Mouse (Mus musculus) urinary bladder, postnatal 14 days (tissue): ENCODE measurements around the gene Tbc1d23.
"Not testable (repeated sequence)": the region's sequence is repeated elsewhere in the genome, so short reads cannot be mapped to it uniquely, and the experiment has no call there.

Experiments used
- DNase-seq: peaks from one replicate; pipeline ENCODE4 v3.0.0; 2021; ENCODE audit warnings: low spot score

Tbc1d23 gene

DNA sequence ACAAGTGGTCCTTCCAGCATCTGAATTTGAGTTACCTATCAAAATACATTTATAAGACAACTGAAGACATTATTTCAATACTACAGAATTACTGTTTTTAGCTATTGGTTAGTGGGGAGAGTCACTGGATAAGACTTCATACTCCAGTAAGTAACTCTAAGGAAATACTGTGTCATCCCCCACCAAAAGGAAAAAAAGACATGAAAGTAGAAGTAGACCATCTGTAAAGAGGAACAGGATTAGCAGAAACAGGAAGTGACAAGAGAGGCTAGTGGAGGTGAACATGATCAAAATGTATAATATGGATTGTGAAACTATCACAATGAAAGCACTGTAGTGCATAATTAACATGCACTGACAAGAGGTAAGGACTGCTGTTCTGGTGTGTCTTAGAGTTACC is 15.3 kb downstream of the Tbc1d23 start:
- DNase-seq, result no peak

DNA sequence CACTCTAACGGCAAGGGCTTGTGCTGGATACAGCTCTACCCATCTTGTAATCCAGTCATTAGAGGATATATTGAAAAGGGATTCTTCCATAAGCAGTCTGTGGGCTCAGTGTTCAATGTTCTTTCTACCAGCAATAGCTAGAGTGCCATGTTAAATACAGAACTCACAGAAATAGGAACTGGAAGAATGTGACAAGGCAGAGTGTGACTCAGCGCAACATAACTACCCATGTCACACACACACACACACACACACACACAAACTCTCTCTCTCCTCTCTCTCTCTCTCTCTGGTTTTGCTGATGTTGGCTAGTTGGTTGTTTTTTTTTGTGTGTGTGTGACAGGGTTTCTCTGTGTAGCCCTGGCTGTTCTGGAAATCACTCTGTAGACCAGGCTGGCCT is 20.3 kb downstream of the Tbc1d23 start:
- no peak for DNase-seq

DNA sequence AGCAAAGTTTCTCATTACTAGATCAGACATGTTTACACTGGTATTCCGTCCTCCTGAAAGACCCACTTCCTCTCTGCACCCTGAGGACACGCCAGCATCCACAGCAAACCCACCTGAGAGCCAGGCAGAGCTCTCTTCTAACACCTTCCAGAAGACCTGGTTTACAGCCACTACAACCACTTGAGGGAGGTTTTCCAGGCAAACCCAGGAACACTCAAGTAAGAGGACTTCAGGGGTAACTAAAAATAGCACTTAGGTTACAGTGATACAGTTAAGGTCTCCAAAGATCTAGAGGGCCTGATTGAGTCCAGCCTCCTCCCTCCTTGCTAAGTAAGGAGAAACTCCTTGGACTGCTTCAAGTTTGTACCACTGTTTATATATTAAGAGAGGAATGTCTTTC is 23.0 kb downstream of the Tbc1d23 start:
- DNase-seq, result no peak

DNA sequence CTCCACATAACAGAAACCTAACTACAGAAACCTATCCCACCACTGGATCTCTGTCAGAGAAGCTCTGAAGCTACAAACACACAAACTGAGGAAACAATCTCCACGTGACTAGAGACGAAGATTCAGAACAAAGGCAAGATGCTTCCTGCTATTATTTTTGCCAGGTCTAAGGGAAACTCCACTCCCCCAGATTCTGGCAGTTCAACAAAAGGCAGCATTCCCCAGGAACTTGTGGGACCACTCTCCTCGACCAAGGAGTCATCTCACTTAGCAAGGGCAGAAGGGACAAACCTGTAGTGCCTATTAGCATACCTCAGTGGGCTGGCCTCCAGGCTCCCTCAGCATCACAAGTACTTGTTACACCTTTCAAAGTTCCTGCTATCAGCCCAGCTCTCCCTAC is 34.0 kb downstream of the Tbc1d23 start:
- no peak for DNase-seq

GRCm38 (mm10) chr16:57196590-57196989 is 34.7 kb downstream of the Tbc1d23 start:
- no peak for DNase-seq

GRCm38 (mm10) chr16:57191214-57191613 is 40.1 kb downstream of the Tbc1d23 start:
- no peak for DNase-seq

- no peak for DNase-seq
These were observed 40.9 kb downstream of the Tbc1d23 start for GRCm38 (mm10) chr16:57190390-57190789.

GRCm38 (mm10) chr16:57189493-57189892 is 41.8 kb downstream of the Tbc1d23 start:
- no peak for DNase-seq

DNA sequence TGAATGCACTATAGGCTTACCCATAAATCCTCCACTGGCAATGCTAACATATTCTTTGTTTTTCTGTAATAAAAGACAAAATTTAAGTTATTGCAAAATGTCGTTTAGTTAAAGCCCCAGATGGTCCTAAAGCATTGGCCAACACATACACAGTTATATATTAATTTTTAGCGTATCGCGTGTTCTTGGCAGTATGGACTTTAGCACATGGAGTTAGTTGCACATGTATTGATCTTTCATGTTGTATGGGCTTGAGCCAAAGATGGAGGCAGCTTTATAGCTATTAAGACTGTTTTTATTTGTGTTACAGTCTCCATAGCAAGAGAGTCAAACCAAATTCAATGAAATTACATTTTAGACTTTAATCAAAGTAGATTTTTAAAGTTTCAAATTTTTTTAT is 44.7 kb downstream of the Tbc1d23 start:
- DNase-seq, result no peak

GRCm38 (mm10) chr16:57182037-57182436 is 49.3 kb downstream of the Tbc1d23 start:
- DNase-seq, result no peak

DNA sequence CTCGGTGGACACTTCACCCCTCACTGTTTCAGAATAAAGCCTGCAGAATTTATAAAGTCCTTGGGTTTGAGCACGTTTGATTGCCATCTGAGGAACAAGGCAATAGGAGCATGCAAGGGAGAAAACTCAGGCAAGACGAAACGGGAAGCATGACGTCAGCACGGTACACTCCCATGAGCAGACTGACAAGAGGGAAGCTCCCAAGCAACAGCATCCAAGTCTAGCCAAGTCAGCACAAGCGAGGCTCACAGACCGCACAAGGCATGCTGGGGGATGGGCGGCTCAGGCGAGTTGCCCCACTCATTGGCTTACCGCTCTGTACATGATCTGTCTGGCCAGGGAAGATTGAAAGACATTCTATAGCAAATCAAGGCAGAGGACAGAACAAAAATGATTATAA is 50.1 kb downstream of the Tbc1d23 start:
- DNase-seq, result peak; percentile 14

DNA sequence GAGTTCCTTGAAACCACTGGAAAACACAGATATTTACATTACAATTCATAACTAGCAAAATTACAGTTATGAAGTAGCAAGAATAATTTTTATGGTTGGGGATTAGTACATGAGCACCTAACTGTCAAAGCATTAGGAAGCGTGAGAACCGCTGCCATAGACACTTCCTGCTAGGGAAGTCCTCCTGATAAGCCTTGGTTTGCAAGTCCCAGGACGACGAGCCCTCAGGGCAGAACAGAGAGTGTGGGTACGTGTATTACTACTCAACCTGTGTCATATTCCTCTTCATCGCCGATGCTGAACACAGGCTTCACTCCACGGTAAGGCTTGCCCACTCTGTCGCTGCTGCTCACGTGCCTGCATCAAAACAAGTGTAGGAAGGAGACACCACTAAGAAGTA is 53.6 kb downstream of the Tbc1d23 start:
- DNase-seq, result no peak

GRCm38 (mm10) chr16:57177254-57177653 is 54.0 kb downstream of the Tbc1d23 start:
- peak; percentile 22 for DNase-seq

- no peak for DNase-seq
These were observed 55.0 kb downstream of the Tbc1d23 start for GRCm38 (mm10) chr16:57176276-57176675.

DNA sequence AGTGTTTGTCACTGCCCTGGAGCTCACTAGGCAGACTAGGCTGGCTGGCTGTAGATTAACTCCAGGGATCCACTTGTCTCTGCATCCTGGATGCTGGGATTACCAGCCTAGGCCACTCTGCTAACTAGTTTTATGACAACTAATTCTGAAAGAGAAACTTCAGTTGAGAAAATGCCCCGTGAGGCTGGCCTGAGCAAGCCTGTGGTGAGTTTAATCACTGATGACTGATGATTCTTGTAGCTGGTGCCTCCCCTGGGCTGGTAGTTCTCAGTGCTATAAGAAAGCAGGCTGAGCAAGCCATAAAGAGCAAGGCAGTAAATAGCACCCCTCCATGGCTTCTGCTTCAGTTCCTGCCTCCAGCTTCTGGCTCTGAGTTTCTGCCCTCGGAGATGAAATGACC is 55.6 kb downstream of the Tbc1d23 start:
- no peak for DNase-seq

DNA sequence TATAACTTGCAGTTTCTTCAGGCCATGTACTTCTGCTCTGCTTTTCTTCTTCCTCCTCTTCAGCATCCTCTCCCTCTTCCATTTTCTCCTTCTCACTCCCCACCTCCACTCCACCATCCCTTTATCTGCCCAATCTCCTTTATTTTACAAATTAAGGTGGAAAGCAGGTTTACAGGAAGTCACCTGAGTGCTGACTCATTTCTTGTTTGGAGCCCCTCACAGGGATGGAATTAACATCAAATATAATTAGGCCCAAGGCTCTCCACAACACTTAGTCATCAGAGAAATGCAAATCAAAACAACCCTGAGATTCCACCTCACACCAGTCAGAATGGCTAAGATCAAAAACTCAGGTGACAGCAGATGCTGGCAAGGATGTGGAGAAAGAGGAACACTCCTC is 56.8 kb downstream of the Tbc1d23 start:
- DNase-seq, result not testable (repeated sequence)

DNA sequence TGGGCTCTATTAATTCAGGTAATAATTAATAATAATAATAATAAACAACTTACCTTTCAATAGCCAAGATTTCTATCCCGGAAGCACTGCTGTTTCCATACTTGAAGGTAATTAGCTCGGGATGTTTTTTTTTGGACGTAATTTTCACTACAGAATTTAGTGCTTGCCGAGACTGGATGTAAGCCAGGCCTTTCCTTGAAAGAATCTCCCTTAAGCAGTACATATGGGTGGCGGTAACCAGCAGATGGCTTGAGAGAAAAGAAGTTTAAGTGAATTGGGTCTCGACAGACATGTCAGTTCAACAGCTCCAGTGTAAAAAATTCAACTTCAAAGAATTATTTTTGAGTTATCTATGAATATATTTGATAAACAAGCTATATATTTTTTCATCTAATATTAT is 59.7 kb downstream of the Tbc1d23 start:
- no peak for DNase-seq

- DNase-seq, result no peak
These were observed 60.1 kb downstream of the Tbc1d23 start for GRCm38 (mm10) chr16:57171161-57171560.

DNA sequence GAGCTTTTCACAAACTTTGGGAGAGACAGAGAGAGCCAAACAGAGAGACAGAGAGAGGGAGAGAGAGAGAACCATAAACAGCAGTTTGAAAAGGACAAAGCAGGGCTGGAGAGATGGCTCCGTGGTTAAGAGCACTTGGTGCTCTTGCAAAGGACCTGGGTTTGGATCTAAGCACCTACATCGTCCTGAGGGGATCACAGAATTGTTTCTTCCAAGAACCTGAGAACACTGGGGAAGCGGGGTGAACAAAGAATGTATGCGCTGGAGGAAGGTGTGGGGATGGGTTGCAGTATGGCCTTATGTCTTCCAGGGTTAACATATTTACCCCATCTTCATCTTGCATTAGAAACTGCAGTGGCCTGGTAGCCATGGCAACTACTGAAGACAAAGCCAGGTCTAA is 63.1 kb downstream of the Tbc1d23 start:
- DNase-seq, result no peak

GRCm38 (mm10) chr16:57167514-57167912 is 63.8 kb downstream of the Tbc1d23 start:
- no peak for DNase-seq

GRCm38 (mm10) chr16:57166611-57167513 is 64.4 kb downstream of the Tbc1d23 start, which contains the start of gene Nit2:
Gene Nit2, minus strand, starts transcription at chr16:57167341.
- DNase-seq, result peak; percentile 96

DNA sequence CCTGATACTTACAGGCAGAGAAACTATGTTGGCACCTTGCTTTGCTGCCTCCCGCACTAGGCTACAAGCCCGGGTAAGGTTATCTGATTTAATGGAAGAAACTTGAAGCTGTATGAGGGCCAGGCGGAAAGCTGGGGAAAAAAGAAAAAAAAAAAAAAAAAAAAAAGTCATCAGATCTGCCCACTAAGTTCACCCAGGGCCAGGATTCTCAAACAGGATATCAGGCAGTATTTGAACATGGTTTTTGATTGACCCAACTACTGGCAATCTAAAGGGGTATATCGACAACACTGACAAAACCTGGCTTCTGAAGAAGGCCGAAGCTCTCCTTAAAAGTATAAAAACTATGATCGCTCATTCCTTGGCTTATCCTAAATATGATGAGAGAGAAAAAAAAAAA is 65.2 kb downstream of the Tbc1d23 start:
- DNase-seq, result no peak

- no peak for DNase-seq
These were observed 66.1 kb downstream of the Tbc1d23 start for GRCm38 (mm10) chr16:57165157-57165556.

DNA sequence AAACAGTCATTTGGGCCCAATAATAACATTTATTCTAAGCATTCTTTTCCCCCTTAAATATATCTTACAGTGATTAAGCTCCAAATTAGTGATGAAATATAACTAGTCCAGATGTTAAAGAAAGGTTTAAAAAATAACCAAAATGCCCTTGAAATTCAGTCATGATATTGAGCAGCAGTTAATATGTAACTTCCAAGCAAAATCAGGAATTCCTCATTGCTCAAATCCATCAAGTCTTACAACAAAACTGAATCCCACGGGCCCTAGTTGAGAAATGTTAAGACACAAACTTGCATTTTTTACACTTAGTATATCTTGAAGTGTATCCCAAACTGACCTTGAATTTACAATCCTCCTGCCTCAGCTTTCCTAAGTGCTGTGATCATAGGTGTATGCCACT is 67.6 kb downstream of the Tbc1d23 start:
- no peak for DNase-seq
